Mouse (Mus musculus) CH12.LX (cell line): Measurements from ENCODE around the gene Gatad2a. TPM values are rescaled to one million over a fixed set of nuclear protein-coding genes. Genes with fewer than 3 reads are reported as not detected.

Experiments used
- DNase-seq: peaks from one replicate; pipeline ENCODE4 v3.0.0-alpha.2; 2013; ENCODE audit errors: extremely low read depth
- H3K27ac ChIP-seq: 2 replicates; pipeline ENCODE4 v1.5.1; 2012; ENCODE audit warnings: low read depth, mild to moderate bottlenecking, control low read depth, moderate library complexity; ENCODE audit not compliant: insufficient read depth
- H3K27me3 ChIP-seq: replicated peaks from 2 replicates; pipeline ENCODE3; 2012; ENCODE audit warnings: inconsistent platforms
- H3K36me3 ChIP-seq, 2 experiments: replicated peaks in 1 of 2; 2 replicates each; pipeline versions ENCODE3 to v1.6.1; 2012; ENCODE audit warnings: inconsistent platforms in 1 of 2, low read length in 1 of 2, mild to moderate bottlenecking in 1 of 2, mixed read lengths in 1 of 2, moderate library complexity in 1 of 2; ENCODE audit not compliant: control insufficient read depth in 1 of 2, insufficient read depth in 1 of 2
- H3K4me1 ChIP-seq, 2 experiments: 2 replicates each; pipeline ENCODE4 v1.6.1; 2012; ENCODE audit warnings: inconsistent platforms in 1 of 2, moderate library complexity in 1 of 2; ENCODE audit not compliant: insufficient read depth in 2 of 2, control insufficient read depth in 1 of 2
- H3K4me2 ChIP-seq: 2 replicates; pipeline ENCODE4 v1.6.1; 2012; ENCODE audit warnings: low read depth, mild to moderate bottlenecking, control low read depth; ENCODE audit not compliant: poor library complexity, insufficient read depth, severe bottlenecking
- H3K4me3 ChIP-seq, 3 experiments: fragments of 150-350 bp in 1 of 3; sonication (generic) in 1 of 3; replicated peaks in 1 of 3; 2 replicates each; pipeline versions ENCODE3 to v1.5.1; 2011 to 2012; ENCODE audit warnings: low read depth in 2 of 3, low read length in 2 of 3, mild to moderate bottlenecking in 2 of 3, moderate library complexity in 2 of 3, control low read depth in 1 of 3, improper control_type of control experiment in 1 of 3, inconsistent platforms in 1 of 3, mixed read lengths in 1 of 3; ENCODE audit not compliant: poor library complexity in 1 of 3
- H3K79me2 ChIP-seq: replicated peaks from 2 replicates; pipeline ENCODE4 v1.6.1; 2012; ENCODE audit warnings: mild to moderate bottlenecking, moderate library complexity; ENCODE audit not compliant: control insufficient read depth, poor library complexity, insufficient read depth, severe bottlenecking; ENCODE audit errors: extremely low read depth
- H3K9ac ChIP-seq: 2 replicates; pipeline ENCODE4 v1.6.1; 2012; ENCODE audit warnings: low read depth, mild to moderate bottlenecking, control low read depth, moderate library complexity; ENCODE audit not compliant: insufficient read depth
- H3K9me3 ChIP-seq: replicated peaks from 2 replicates; pipeline ENCODE3; 2012; ENCODE audit warnings: low read length, inconsistent platforms, mixed read lengths
- BHLHE40 ChIP-seq: IDR thresholded peaks from 2 replicates; pipeline ENCODE4 v1.6.1; 2011; ENCODE audit warnings: mild to moderate bottlenecking, low read depth, low read length, improper control_type of control experiment
- CHD1 ChIP-seq: IDR thresholded peaks from 2 replicates; pipeline ENCODE4 v1.6.1; 2012; ENCODE audit warnings: low read depth, low read length, improper control_type of control experiment, inconsistent platforms
- CHD2 ChIP-seq: IDR thresholded peaks from 2 replicates; pipeline ENCODE4 v1.6.1; 2011; ENCODE audit warnings: low read length, improper control_type of control experiment
- CTCF ChIP-seq, 2 experiments: IDR thresholded peaks in 1 of 2; conservative IDR thresholded peaks in 1 of 2; 2 replicates each; pipeline ENCODE4 v1.5.1; 2011 to 2012; ENCODE audit warnings: low read depth in 2 of 2, low read length in 2 of 2, improper control_type of control experiment in 1 of 2, inconsistent platforms in 1 of 2, mild to moderate bottlenecking in 1 of 2, moderate library complexity in 1 of 2
- E2F4 ChIP-seq: IDR thresholded peaks from 2 replicates; pipeline ENCODE4 v1.6.1; 2011; ENCODE audit warnings: low read depth, low read length, improper control_type of control experiment; ENCODE audit not compliant: insufficient replicate concordance
- ELF1 ChIP-seq: IDR thresholded peaks from 2 replicates; pipeline ENCODE4 v1.6.1; 2014; ENCODE audit warnings: low read depth, mild to moderate bottlenecking, inconsistent platforms, low read length, improper control_type of control experiment
- EP300 ChIP-seq: IDR thresholded peaks from 2 replicates; pipeline ENCODE4 v1.6.1; 2011; ENCODE audit warnings: low read length, improper control_type of control experiment
- ETS1 ChIP-seq: conservative IDR thresholded peaks from 2 replicates; pipeline ENCODE4 v1.6.1; 2012; ENCODE audit warnings: low read depth, mild to moderate bottlenecking, inconsistent platforms, low read length, improper control_type of control experiment, moderate library complexity
- GABPA ChIP-seq: IDR thresholded peaks from 2 replicates; pipeline ENCODE4 v1.6.1; 2012; ENCODE audit warnings: low read depth, low read length, improper control_type of control experiment, inconsistent platforms; ENCODE audit not compliant: insufficient replicate concordance
- HCFC1 ChIP-seq: IDR thresholded peaks from 2 replicates; pipeline ENCODE4 v1.6.1; 2012; ENCODE audit warnings: low read depth, mild to moderate bottlenecking, inconsistent platforms, low read length, improper control_type of control experiment
- IRF4 ChIP-seq: IDR thresholded peaks from 2 replicates; pipeline ENCODE4 v1.6.1; 2014; ENCODE audit warnings: low read depth, mild to moderate bottlenecking, inconsistent platforms, low read length, improper control_type of control experiment
- JUN ChIP-seq: IDR thresholded peaks from 2 replicates; pipeline ENCODE4 v1.6.1; 2011; ENCODE audit warnings: low read depth, mild to moderate bottlenecking, low read length, improper control_type of control experiment, moderate library complexity; ENCODE audit not compliant: insufficient read depth
- JUND ChIP-seq: conservative IDR thresholded peaks from 2 replicates; pipeline ENCODE4 v1.6.1; 2011; ENCODE audit warnings: low read depth, low read length, improper control_type of control experiment
- KAT2A ChIP-seq: IDR thresholded peaks from 2 replicates; pipeline ENCODE4 v1.6.1; 2012; ENCODE audit warnings: low read length, improper control_type of control experiment, inconsistent platforms; ENCODE audit not compliant: insufficient replicate concordance
- MAFK ChIP-seq: IDR thresholded peaks from 2 replicates; pipeline ENCODE4 v1.6.1; 2011; ENCODE audit warnings: low read length, improper control_type of control experiment; ENCODE audit not compliant: insufficient replicate concordance
- MAX ChIP-seq: IDR thresholded peaks from 2 replicates; pipeline ENCODE4 v1.6.1; 2011; ENCODE audit warnings: low read length, improper control_type of control experiment
- MAZ ChIP-seq: IDR thresholded peaks from 2 replicates; pipeline ENCODE4 v1.6.1; 2012; ENCODE audit warnings: low read depth, mild to moderate bottlenecking, inconsistent platforms, low read length, improper control_type of control experiment, moderate library complexity
- MEF2A ChIP-seq: IDR thresholded peaks from 2 replicates; pipeline ENCODE4 v1.6.1; 2014; ENCODE audit warnings: low read depth, mild to moderate bottlenecking, inconsistent platforms, low read length, improper control_type of control experiment, borderline replicate concordance
- MXI1 ChIP-seq: IDR thresholded peaks from 2 replicates; pipeline ENCODE4 v1.6.1; 2011; ENCODE audit warnings: mild to moderate bottlenecking, low read depth, low read length, improper control_type of control experiment
- MYC ChIP-seq: IDR thresholded peaks from 2 replicates; pipeline ENCODE4 v1.6.1; 2011; ENCODE audit warnings: low read depth, mild to moderate bottlenecking, improper control_type of control experiment, low read length
- NELFE ChIP-seq: IDR thresholded peaks from 2 replicates; pipeline ENCODE4 v1.6.1; 2011; ENCODE audit warnings: low read depth, low read length, improper control_type of control experiment
- NRF1 ChIP-seq: IDR thresholded peaks from 2 replicates; pipeline ENCODE4 v1.6.1; 2014; ENCODE audit warnings: low read depth, mild to moderate bottlenecking, inconsistent platforms, low read length, improper control_type of control experiment, moderate library complexity
- PAX5 ChIP-seq: IDR thresholded peaks from 2 replicates; pipeline ENCODE4 v1.6.1; 2012; ENCODE audit warnings: low read length, inconsistent platforms, mixed read lengths
- POLR2A ChIP-seq: IDR thresholded peaks from 2 replicates; pipeline ENCODE4 v1.6.1; 2011; ENCODE audit warnings: low read depth, mild to moderate bottlenecking, improper control_type of control experiment, low read length
- POLR2AphosphoS2 ChIP-seq: IDR thresholded peaks from 2 replicates; pipeline ENCODE4 v1.6.1; 2011; ENCODE audit warnings: low read depth, low read length, improper control_type of control experiment
- RAD21 ChIP-seq: IDR thresholded peaks from 2 replicates; pipeline ENCODE4 v1.6.1; 2011; ENCODE audit warnings: low read depth, mild to moderate bottlenecking, low read length, improper control_type of control experiment, moderate library complexity
- RCOR1 ChIP-seq: conservative IDR thresholded peaks from 2 replicates; pipeline ENCODE4 v1.6.1; 2012; ENCODE audit warnings: low read depth, mild to moderate bottlenecking, inconsistent platforms, low read length, improper control_type of control experiment
- SIN3A ChIP-seq: IDR thresholded peaks from 2 replicates; pipeline ENCODE4 v1.6.1; 2012; ENCODE audit warnings: low read length, improper control_type of control experiment, inconsistent platforms
- SMC3 ChIP-seq: IDR thresholded peaks from 2 replicates; pipeline ENCODE4 v1.6.1; 2011; ENCODE audit warnings: low read depth, low read length, improper control_type of control experiment
- TBP ChIP-seq: conservative IDR thresholded peaks from 2 replicates; pipeline ENCODE4 v1.6.1; 2011; ENCODE audit warnings: low read depth, low read length, improper control_type of control experiment
- TCF12 ChIP-seq: IDR thresholded peaks from 2 replicates; pipeline ENCODE4 v1.6.1; 2014; ENCODE audit warnings: low read depth, mild to moderate bottlenecking, inconsistent platforms, low read length, improper control_type of control experiment
- UBTF ChIP-seq: IDR thresholded peaks from 2 replicates; pipeline ENCODE4 v1.6.1; 2012; ENCODE audit warnings: low read depth, mild to moderate bottlenecking, inconsistent platforms, low read length, improper control_type of control experiment, moderate library complexity
- USF1 ChIP-seq: IDR thresholded peaks from 2 replicates; pipeline ENCODE4 v1.6.1; 2014; ENCODE audit warnings: low read depth, mild to moderate bottlenecking, inconsistent platforms, low read length, improper control_type of control experiment
- USF2 ChIP-seq: conservative IDR thresholded peaks from 2 replicates; pipeline ENCODE4 v1.6.1; 2011; ENCODE audit warnings: low read depth, low read length, improper control_type of control experiment
- ZC3H11A ChIP-seq: IDR thresholded peaks from 2 replicates; pipeline ENCODE4 v1.6.1; 2012; ENCODE audit warnings: low read depth, mild to moderate bottlenecking, inconsistent platforms, low read length, improper control_type of control experiment
- ZKSCAN1 ChIP-seq: IDR thresholded peaks from 2 replicates; pipeline ENCODE4 v1.6.1; 2012; ENCODE audit warnings: low read depth, inconsistent platforms, low read length, improper control_type of control experiment, borderline replicate concordance
- ZMIZ1 ChIP-seq: IDR thresholded peaks from 2 replicates; pipeline ENCODE4 v1.6.1; 2012; ENCODE audit warnings: low read depth, mild to moderate bottlenecking, inconsistent platforms, low read length, improper control_type of control experiment
- ZNF384 ChIP-seq: IDR thresholded peaks from 2 replicates; pipeline ENCODE4 v1.6.1; 2012; ENCODE audit warnings: low read depth, low read length, improper control_type of control experiment, inconsistent platforms
- dilution Hi-C: fragments of 300-500 bp; cut with MboI; formaldehyde crosslinking; loops from 2 replicates; pipeline ENCODE4 v1.14.3; 2020; ENCODE audit warnings: low sequenced_read_pairs; ENCODE audit not compliant: extremely low pct_unique_long_range_greater_than_20kb, extremely low pct_ligation_motif_present
- in situ Hi-C: fragments of 300-500 bp; cut with MboI; formaldehyde crosslinking; loops from 3 replicates; pipeline ENCODE4 v1.14.3; 2019; ENCODE audit warnings: low sequenced_read_pairs, low pct_ligation_motif_present, low pct_unique_long_range_greater_than_20kb, mixed read lengths
- polyA plus RNA-seq: library from polyadenylated mRNA; unstranded; fragments of >175 nt; gene quantifications from 2 replicates; pipeline ENCODE4 v1.2.1, GENCODE M21; 2012; ENCODE audit warnings: low read depth; ENCODE audit not compliant: insufficient read length
- total RNA-seq, 2 experiments: library from RNA; depleted of rRNA; stranded (reverse); fragments of 300-350 nt in 1 of 2; fragments of >200 nt in 1 of 2; gene quantifications; 2 replicates each; pipeline ENCODE4 v1.2.3; 2012 to 2014

The Gatad2a gene
- total and polyA plus RNA-seq, 3 experiments, result 35.7 to 95.1 (median 70.8) TPM

GRCm38 (mm10) chr8:70003204-70003657 is 7.0 kb upstream of the Gatad2a start:
- Histone ChIP-seq H3K79me2 (no peaks in the 10 kb centered on the region), H3K27ac (peak overlapping the region; percentile 48; the same call in 1 of the 2 replicates), H3K27me3 (no peaks in the 10 kb centered on the region), H3K36me3 (no peaks in the 10 kb centered on the region), H3K4me1 (peaks cover 4 to 31% of the 10 kb centered on the region in 2 experiments; a peak in 3 of 4 replicates), H3K4me2 (peak overlapping the region; percentile 76), H3K9me3 (no peaks in the 10 kb centered on the region), H3K9ac (peak overlapping the region; percentile 12; the same call in 1 of the 2 replicates), H3K4me3 (no peak overlapping the region)
- in situ Hi-C loops (loop anchor here (5.0 kb wide), 2 partner anchors 36 to 81 kb away; no protein-coding TSS in a partner anchor), dilution Hi-C loops (no loop called here)
- DNase-seq, result peak; percentile 63
- TF ChIP-seq GABPA (no peak), ZC3H11A (no peak), TCF12 (peak; percentile 48; the same call in 1 of the 2 replicates), JUN (no peak), TBP (no peak), E2F4 (no peak), EP300 (peak; percentile 66), MAZ (0 out of 2 replicates have a peak, but pooled peaks have one; percentile 52), KAT2A (no peak), CTCF (conservative IDR thresholded peaks at IDR 0.05 in 1 of 2, IDR thresholded peaks at IDR 0.05 in 1 of 2; ENCODE audit: low read depth in 2 of 2, low read length in 2 of 2) (peak in 1 of 2 experiments; percentile 55; a peak in 2 of 4 replicates), BHLHE40 (peak; percentile 61), PAX5 (no peak), HCFC1 (no peak), ZMIZ1 (no peak), UBTF (no peak), SMC3 (peak; percentile 47), NRF1 (no peak), ZNF384 (no peak), USF1 (peak; percentile 27; the same call in 1 of the 2 replicates), USF2 (no peak), NELFE (no peak), POLR2A (no peak), ELF1 (peak; percentile 70), JUND (no peak), POLR2AphosphoS2 (no peak), RCOR1 (peak; percentile 56; the same call in 1 of the 2 replicates), MEF2A (no peak), SIN3A (peak; percentile 75; the same call in 1 of the 2 replicates), CHD2 (peak; percentile 39), MAX (peak; percentile 41; the same call in 1 of the 2 replicates), RAD21 (peak; percentile 22), CHD1 (no peak), ZKSCAN1 (no peak), MXI1 (peak; percentile 47; the same call in 1 of the 2 replicates), ETS1 (peak; percentile 86), MYC (peak; percentile 64), IRF4 (peak; percentile 65; the same call in 1 of the 2 replicates), MAFK (no peak)
